Comparison of ENCODE assay signal across 9 mouse cellular contexts in genomic region chr12:33394804-33395623, GRCm38 (mm10). TPM values are rescaled to one million over a fixed set of nuclear protein-coding genes. Genes with fewer than 3 reads are reported as not detected.
A peak's percentile ranks its signal among the peaks of the same experiment; 100 is the strongest.
DNase-seq lines count a peak whose midpoint lies in the region; ATAC-seq and TF ChIP-seq lines count a peak whose summit lies in the region.
"Had no signal": no experiment of that assay in that cellular context is flagged by ENCODE, and none has a peak within 500 bp of the region (broad histone marks: within the 10 kb centered on the region; RNA-seq: fewer than 3 reads in every experiment).

Gene Efcab10 (plus strand): TSS chr12:33394854.

- no peak for DNase-seq in gastrocnemius, adult 2 months
- DNase-seq in gastrocnemius, postnatal 14 days: no peak
- peak; percentile 59 for DNase-seq in hindbrain, embryonic 10.5 days (ENCODE audit: low spot score)
- DNase-seq in layer of hippocampus, adult 9-11 months: peak; percentile 61
- DNase-seq in spleen, adult 18-20 months: no peak

- TF ChIP-seq POLR2A in cortical plate, adult 2 months (IDR thresholded peaks at IDR 0.05; ENCODE audit: extremely low read depth, insufficient read depth, low read length): peak; percentile 40; the same call in 1 of the 2 replicates
- peak; percentile 83 for TF ChIP-seq POLR2A in testis, adult 2 months (IDR thresholded peaks at IDR 0.05; ENCODE audit: control insufficient read depth, low read depth, low read length)

- no peaks in the 10 kb centered on the region for H3K36me3 ChIP-seq in hindbrain, embryonic 10.5 days
- H3K36me3 ChIP-seq in midbrain, embryonic 13.5 days: no peaks in the 10 kb centered on the region
- H3K36me3 ChIP-seq in testis, adult 2 months (ENCODE audit: control insufficient read depth, insufficient read depth, low read length): no peaks in the 10 kb centered on the region

- no peaks in the 10 kb centered on the region for H3K4me1 ChIP-seq in cortical plate, adult 2 months (ENCODE audit: control insufficient read depth, insufficient read depth, low read length)
- H3K4me1 ChIP-seq in hindbrain, embryonic 10.5 days (replicated peaks): peaks cover 11% of the 10 kb centered on the region
- peaks cover 12% of the 10 kb centered on the region for H3K4me1 ChIP-seq in midbrain, embryonic 13.5 days (replicated peaks)
- no peaks in the 10 kb centered on the region for H3K4me1 ChIP-seq in testis, adult 2 months (ENCODE audit: control insufficient read depth, insufficient read depth, low read length)

- TF ChIP-seq CTCF in gastrocnemius, adult 2 months (IDR thresholded peaks at IDR 0.05): no peak
- TF ChIP-seq CTCF in cortical plate, adult 2 months (IDR thresholded peaks at IDR 0.05; ENCODE audit: extremely low read depth, insufficient read depth, low read length): no peak
- TF ChIP-seq CTCF in testis, adult 2 months (IDR thresholded peaks at IDR 0.05; ENCODE audit: control insufficient read depth, insufficient read depth, insufficient replicate concordance, low read depth, low read length): no peak

- H3K27ac ChIP-seq in gastrocnemius, adult 2 months: no peak within 1 kb of the TSS
- H3K27ac ChIP-seq in cortical plate, adult 2 months (ENCODE audit: insufficient read depth, low read length): 0 out of 2 replicates have a peak within 1 kb of the TSS, but pooled peaks have one; percentile 1
- H3K27ac ChIP-seq in hindbrain, embryonic 10.5 days: peak within 1 kb of the TSS; percentile 79
- peak within 1 kb of the TSS; percentile 75 for H3K27ac ChIP-seq in midbrain, embryonic 13.5 days
- peak within 1 kb of the TSS; percentile 8; the same call in 1 of the 2 replicates for H3K27ac ChIP-seq in testis, adult 2 months (ENCODE audit: control insufficient read depth, insufficient read depth, low read depth, low read length)

- peak; percentile 86 for ATAC-seq in midbrain, embryonic 13.5 days

- H3K4me3 ChIP-seq in gastrocnemius, adult 2 months: peak within 1 kb of the TSS; percentile 6
- H3K4me3 ChIP-seq in cortical plate, adult 2 months (ENCODE audit: insufficient read depth, low read length): peak within 1 kb of the TSS; percentile 42
- H3K4me3 ChIP-seq in hindbrain, embryonic 10.5 days: peak within 1 kb of the TSS; percentile 49
- peak within 1 kb of the TSS; percentile 41 for H3K4me3 ChIP-seq in midbrain, embryonic 13.5 days (replicated peaks)
- H3K4me3 ChIP-seq in testis, adult 2 months (ENCODE audit: control insufficient read depth, low read depth, low read length): peak within 1 kb of the TSS; percentile 79

- H3K9ac ChIP-seq in midbrain, embryonic 13.5 days (replicated peaks): peak within 1 kb of the TSS; percentile 64

- H3K27me3 ChIP-seq in hindbrain, embryonic 10.5 days (ENCODE audit: insufficient read depth, poor library complexity, severe bottlenecking): no peaks in the 10 kb centered on the region
- no peaks in the 10 kb centered on the region for H3K27me3 ChIP-seq in midbrain, embryonic 13.5 days
- no peaks in the 10 kb centered on the region for H3K27me3 ChIP-seq in testis, adult 2 months (ENCODE audit: control insufficient read depth, insufficient read depth, low read length)

- 10% methylated on average over 24 of the region's 24 CpGs for WGBS in hindbrain, embryonic 10.5 days
- 8% methylated on average over 24 of the region's 24 CpGs for WGBS in midbrain, embryonic 13.5 days

- intact Hi-C loops in gastrocnemius, adult 2 months (cut with DNase I): no loop called here
- intact Hi-C loops in gastrocnemius, postnatal 14 days (cut with DNase I; ENCODE audit: low total_unique reads): loop anchor here (5.0 kb wide), 1 partner anchor 32 kb away; the partner anchor contains the start of gene Twistnb

- no peaks in the 10 kb centered on the region for H3K9me3 ChIP-seq in hindbrain, embryonic 10.5 days
- H3K9me3 ChIP-seq in midbrain, embryonic 13.5 days: no peaks in the 10 kb centered on the region

- H3K4me2 ChIP-seq in midbrain, embryonic 13.5 days (replicated peaks): peak within 1 kb of the TSS; percentile 60

RNA-seq across cellular contexts. Expression of gene Efcab10, which starts in this region (rescaled TPM):
- total RNA-seq in gastrocnemius, adult 2 months (2021): not detected
- total RNA-seq in gastrocnemius, postnatal 14 days (2021): not detected
- 3.4 and 3.5 TPM in 2 replicates for polyA plus RNA-seq in cortical plate, adult 2 months (2012; rRNA removed)
- polyA plus RNA-seq in hindbrain, embryonic 10.5 days (2016; fragmentation: Nextera tagmentation; extraction: Ambion mirVana): 0.93 and 2.8 TPM in 2 replicates
- polyA plus RNA-seq in midbrain, embryonic 13.5 days (2015; fragmentation: Nextera tagmentation; extraction: Ambion mirVana): 2.7 and 3.1 TPM in 2 replicates
- polyA plus RNA-seq in testis, adult 2 months (2012; rRNA removed): 107 and 130 TPM in 2 replicates
- polyA plus RNA-seq: large intestine, adult 2 months had no signal

Comparison
In these comparisons a context has a peak if more than half of its experiments do, and no peak if none do; other contexts are left out.
1. RNA of gene Efcab10 (polyA plus RNA-seq): 107 to 130 TPM in testis, adult 2 months; 3.4 to 3.5 TPM in cortical plate, adult 2 months, 0.93 to 2.8 TPM in hindbrain, embryonic 10.5 days and 2.7 to 3.1 TPM in midbrain, embryonic 13.5 days; every median in the first group is over 10 times any median in the second.
2. DNase-seq: peak in hindbrain, embryonic 10.5 days (single experiment) and layer of hippocampus, adult 9-11 months (single experiment); none in gastrocnemius, adult 2 months (single experiment), gastrocnemius, postnatal 14 days (single experiment) and spleen, adult 18-20 months (0 of 2).
3. H3K4me3 ChIP-seq: peak in every context shown above with its lines; median percentile 79 in testis, adult 2 months; 49 in hindbrain, embryonic 10.5 days; 42 in cortical plate, adult 2 months; 41 in midbrain, embryonic 13.5 days; 6 in gastrocnemius, adult 2 months.